Mouse (Mus musculus) MEL (cell line): Measurements from ENCODE around the gene Scn4a. TPM values are rescaled to one million over a fixed set of nuclear protein-coding genes. Genes with fewer than 3 reads are reported as not detected.

Experiments used
- DNase-seq: peaks from one replicate; pipeline ENCODE4 v3.0.0; 2011; ENCODE audit warnings: low read depth, low spot score
- H3K27ac ChIP-seq: 2 replicates; pipeline ENCODE4 v1.5.1; 2012; ENCODE audit warnings: low read depth, mild to moderate bottlenecking, control low read depth, low read length, moderate library complexity; ENCODE audit not compliant: control insufficient read depth
- H3K27me3 ChIP-seq, 2 experiments: fragments of 150-350 bp in 1 of 2; sonication (generic) in 1 of 2; 2 replicates each; pipeline ENCODE4 v1.6.1; 2012; ENCODE audit warnings: low read length in 2 of 2, mild to moderate bottlenecking in 2 of 2, improper control_type of control experiment in 1 of 2, moderate library complexity in 1 of 2; ENCODE audit not compliant: insufficient read depth in 2 of 2, control insufficient read depth in 1 of 2
- H3K36me3 ChIP-seq, 2 experiments: 2 replicates each; pipeline ENCODE4 v1.6.1; 2012 to 2014; ENCODE audit warnings: low read length in 2 of 2, improper control_type of control experiment in 1 of 2, inconsistent platforms in 1 of 2, mild to moderate bottlenecking in 1 of 2; ENCODE audit not compliant: insufficient read depth in 2 of 2, control insufficient read depth in 1 of 2
- H3K4me1 ChIP-seq, 2 experiments: fragments of 150-350 bp in 1 of 2; sonication (generic) in 1 of 2; 2 replicates each; pipeline ENCODE4 v1.6.1; 2012; ENCODE audit warnings: low read length in 2 of 2, improper control_type of control experiment in 1 of 2, mild to moderate bottlenecking in 1 of 2; ENCODE audit not compliant: insufficient read depth in 2 of 2, control insufficient read depth in 1 of 2
- H3K4me3 ChIP-seq, 2 experiments: fragments of 150-350 bp in 1 of 2; sonication (generic) in 1 of 2; 2 replicates each; pipeline ENCODE4 v1.5.1; 2012; ENCODE audit warnings: low read depth in 2 of 2, low read length in 2 of 2, mild to moderate bottlenecking in 2 of 2, moderate library complexity in 2 of 2, control low read depth in 1 of 2, improper control_type of control experiment in 1 of 2; ENCODE audit not compliant: control insufficient read depth in 1 of 2, insufficient read depth in 1 of 2
- H3K79me2 ChIP-seq: 2 replicates; pipeline ENCODE4 v1.6.1; 2012; ENCODE audit warnings: mild to moderate bottlenecking, low read length, moderate library complexity; ENCODE audit not compliant: control insufficient read depth, poor library complexity, insufficient read depth
- H3K9ac ChIP-seq: 2 replicates; pipeline ENCODE4 v1.6.1; 2012; ENCODE audit warnings: low read depth, mild to moderate bottlenecking, control low read depth, low read length, moderate library complexity; ENCODE audit not compliant: control insufficient read depth, poor library complexity, severe bottlenecking
- H3K9me3 ChIP-seq: fragments of 150-350 bp; sonication (generic); replicated peaks from 2 replicates; pipeline ENCODE4 v1.6.1; 2012; ENCODE audit warnings: mild to moderate bottlenecking, low read length, improper control_type of control experiment, moderate library complexity; ENCODE audit not compliant: insufficient read depth
- BHLHE40 ChIP-seq: IDR thresholded peaks from 2 replicates; pipeline ENCODE4 v1.6.1; 2012; ENCODE audit warnings: low read depth, mild to moderate bottlenecking, inconsistent platforms, low read length, improper control_type of control experiment, borderline replicate concordance
- CHD1 ChIP-seq: IDR thresholded peaks from 2 replicates; pipeline ENCODE4 v1.6.1; 2012; ENCODE audit warnings: low read depth, mild to moderate bottlenecking, inconsistent platforms, low read length, improper control_type of control experiment
- CHD2 ChIP-seq: IDR thresholded peaks from 2 replicates; pipeline ENCODE4 v1.6.1; 2011; ENCODE audit warnings: low read length, improper control_type of control experiment
- CTCF ChIP-seq, 3 experiments: IDR thresholded peaks in 2 of 3; conservative IDR thresholded peaks in 1 of 3; 2 replicates each; pipeline ENCODE4 v1.5.1; 2011 to 2012; ENCODE audit warnings: low read length in 3 of 3, low read depth in 2 of 3, mild to moderate bottlenecking in 2 of 3, improper control_type of control experiment in 1 of 3, inconsistent platforms in 1 of 3, mixed read lengths in 1 of 3, moderate library complexity in 1 of 3; ENCODE audit not compliant: control insufficient read depth in 1 of 3, insufficient read depth in 1 of 3, poor library complexity in 1 of 3, severe bottlenecking in 1 of 3
- E2F4 ChIP-seq: IDR thresholded peaks from 2 replicates; pipeline ENCODE4 v1.6.1; 2011; ENCODE audit warnings: low read depth, low read length, improper control_type of control experiment, borderline replicate concordance
- ELF1 ChIP-seq: IDR thresholded peaks from 2 replicates; pipeline ENCODE4 v1.6.1; 2014; ENCODE audit warnings: low read depth, mild to moderate bottlenecking, inconsistent platforms, low read length, improper control_type of control experiment, moderate library complexity
- EP300 ChIP-seq, 2 experiments: IDR thresholded peaks; 2 replicates each; pipeline ENCODE4 v1.6.1; 2011; ENCODE audit warnings: improper control_type of control experiment in 2 of 2, low read length in 2 of 2, low read depth in 1 of 2, mild to moderate bottlenecking in 1 of 2
- ETS1 ChIP-seq: IDR thresholded peaks from 2 replicates; pipeline ENCODE4 v1.6.1; 2012; ENCODE audit warnings: low read depth, mild to moderate bottlenecking, inconsistent platforms, low read length, improper control_type of control experiment, moderate library complexity
- GABPA ChIP-seq: IDR thresholded peaks from 2 replicates; pipeline ENCODE4 v1.6.1; 2012; ENCODE audit warnings: low read depth, mild to moderate bottlenecking, inconsistent platforms, low read length, improper control_type of control experiment, moderate library complexity
- GATA1 ChIP-seq: IDR thresholded peaks from 2 replicates; pipeline ENCODE4 v1.6.1; 2011; ENCODE audit warnings: low read depth, low read length, improper control_type of control experiment
- JUND ChIP-seq: IDR thresholded peaks from 2 replicates; pipeline ENCODE4 v1.6.1; 2011; ENCODE audit warnings: low read depth, mild to moderate bottlenecking, improper control_type of control experiment, low read length
- MAFK ChIP-seq: IDR thresholded peaks from 2 replicates; pipeline ENCODE4 v1.6.1; 2011; ENCODE audit warnings: low read depth, mild to moderate bottlenecking, low read length, improper control_type of control experiment, borderline replicate concordance
- MAX ChIP-seq: IDR thresholded peaks from 2 replicates; pipeline ENCODE4 v1.6.1; 2011; ENCODE audit warnings: low read length, improper control_type of control experiment
- MAZ ChIP-seq: IDR thresholded peaks from 2 replicates; pipeline ENCODE4 v1.6.1; 2012; ENCODE audit warnings: low read depth, mild to moderate bottlenecking, inconsistent platforms, low read length, improper control_type of control experiment
- MEF2A ChIP-seq: IDR thresholded peaks from 2 replicates; pipeline ENCODE4 v1.6.1; 2014; ENCODE audit warnings: low read depth, mild to moderate bottlenecking, inconsistent platforms, low read length, improper control_type of control experiment; ENCODE audit not compliant: poor library complexity, insufficient replicate concordance, severe bottlenecking; ENCODE audit errors: extremely low read depth
- MYB ChIP-seq: IDR thresholded peaks from 2 replicates; pipeline ENCODE4 v1.6.1; 2011; ENCODE audit warnings: mild to moderate bottlenecking, low read depth, low read length, improper control_type of control experiment
- MYC ChIP-seq: IDR thresholded peaks from 2 replicates; pipeline ENCODE4 v1.6.1; 2011; ENCODE audit warnings: low read depth, mild to moderate bottlenecking, low read length, improper control_type of control experiment, moderate library complexity
- NELFE ChIP-seq: IDR thresholded peaks from 2 replicates; pipeline ENCODE4 v1.6.1; 2011; ENCODE audit warnings: low read depth, low read length, improper control_type of control experiment
- POLR2A ChIP-seq, 2 experiments: IDR thresholded peaks; 2 replicates each; pipeline ENCODE4 v1.6.1; 2011 to 2012; ENCODE audit warnings: low read length in 2 of 2, mild to moderate bottlenecking in 2 of 2, control low read depth in 1 of 2, improper control_type of control experiment in 1 of 2, low read depth in 1 of 2, moderate library complexity in 1 of 2; ENCODE audit not compliant: control insufficient read depth in 1 of 2, insufficient read depth in 1 of 2, poor library complexity in 1 of 2
- POLR2AphosphoS2 ChIP-seq: IDR thresholded peaks from 2 replicates; pipeline ENCODE4 v1.6.1; 2011; ENCODE audit warnings: low read length, improper control_type of control experiment
- POLR2AphosphoS5 ChIP-seq: IDR thresholded peaks from 2 replicates; pipeline ENCODE4 v1.6.1; 2012; ENCODE audit warnings: low read depth, borderline replicate concordance, mild to moderate bottlenecking, inconsistent platforms, low read length, moderate library complexity, mixed read lengths
- RAD21 ChIP-seq: IDR thresholded peaks from 2 replicates; pipeline ENCODE4 v1.6.1; 2011; ENCODE audit warnings: mild to moderate bottlenecking, low read depth, low read length, improper control_type of control experiment
- RCOR1 ChIP-seq: IDR thresholded peaks from 2 replicates; pipeline ENCODE4 v1.6.1; 2012; ENCODE audit warnings: low read depth, mild to moderate bottlenecking, inconsistent platforms, low read length, improper control_type of control experiment
- SMC3 ChIP-seq: IDR thresholded peaks from 2 replicates; pipeline ENCODE4 v1.6.1; 2011; ENCODE audit warnings: low read depth, low read length, improper control_type of control experiment
- TBP ChIP-seq: IDR thresholded peaks from 2 replicates; pipeline ENCODE4 v1.8.0; 2011; ENCODE audit warnings: low read depth, low read length, improper control_type of control experiment
- UBTF ChIP-seq: IDR thresholded peaks from 2 replicates; pipeline ENCODE4 v1.6.1; 2012; ENCODE audit warnings: low read depth, mild to moderate bottlenecking, inconsistent platforms, low read length, improper control_type of control experiment, moderate library complexity, borderline replicate concordance; ENCODE audit not compliant: insufficient read depth
- USF1 ChIP-seq: IDR thresholded peaks from 2 replicates; pipeline ENCODE4 v1.6.1; 2014; ENCODE audit warnings: low read depth, mild to moderate bottlenecking, inconsistent platforms, low read length, improper control_type of control experiment, moderate library complexity
- ZC3H11A ChIP-seq: IDR thresholded peaks from 2 replicates; pipeline ENCODE4 v1.6.1; 2012; ENCODE audit warnings: low read depth, mild to moderate bottlenecking, inconsistent platforms, low read length, improper control_type of control experiment
- ZMIZ1 ChIP-seq: IDR thresholded peaks from 2 replicates; pipeline ENCODE4 v1.6.1; 2012; ENCODE audit warnings: low read depth, mild to moderate bottlenecking, inconsistent platforms, low read length, improper control_type of control experiment, moderate library complexity
- ZNF384 ChIP-seq: IDR thresholded peaks from 2 replicates; pipeline ENCODE4 v1.6.1; 2012; ENCODE audit warnings: low read depth, mild to moderate bottlenecking, inconsistent platforms, low read length, improper control_type of control experiment
- polyA plus RNA-seq, 2 experiments: library from polyadenylated mRNA; stranded (reverse) in 1 of 2; unstranded in 1 of 2; fragments of >175 nt in 1 of 2; fragments of >200 nt in 1 of 2; gene quantifications; 2 replicates each; pipeline versions ENCODE4 v1.2.1 to v1.2.4; 2012; ENCODE audit warnings: low replicate concordance in 2 of 2, low read depth in 1 of 2; ENCODE audit not compliant: insufficient read length in 2 of 2, insufficient read depth in 1 of 2, missing spikeins in 1 of 2
- total RNA-seq: library from RNA; depleted of rRNA; stranded (reverse); fragments of 300-350 nt; gene quantifications from 2 replicates; pipeline ENCODE4 v1.2.3, GENCODE M21; 2012

Gene Scn4a
- total and polyA plus RNA-seq, 3 experiments, result 0.04 to 0.15 TPM; not detected in 1

DNA sequence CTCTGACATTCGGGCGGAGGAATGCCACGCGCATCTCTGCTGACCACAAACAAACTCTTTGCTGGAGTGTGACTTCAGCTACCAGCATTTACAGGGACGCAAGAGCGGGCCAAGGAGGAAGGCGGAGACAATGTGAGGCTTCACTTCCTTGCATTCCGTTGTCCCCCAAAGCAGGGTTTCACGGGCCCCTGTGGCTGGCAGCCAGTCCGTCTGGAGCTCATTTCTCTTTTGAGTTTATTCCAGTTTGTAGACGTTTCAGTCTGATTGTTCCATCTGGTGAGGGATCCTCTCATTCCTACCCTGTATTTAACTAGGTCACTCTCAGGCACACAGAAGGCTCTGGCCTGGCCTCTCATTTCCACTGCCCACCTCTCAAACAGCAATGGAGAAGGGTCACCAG, 66.1 kb downstream of the Scn4a start:
- H3K27me3 ChIP-seq, result no peaks in the 10 kb centered on the region
- no peaks in the 10 kb centered on the region for H3K9me3 ChIP-seq
- no peaks in the 10 kb centered on the region for H3K36me3 ChIP-seq
- H3K79me2 ChIP-seq, result no peaks in the 10 kb centered on the region
- no peak for TF ChIP-seq CHD2
- no peak for TF ChIP-seq ZNF384
- no peak for TF ChIP-seq UBTF
- TF ChIP-seq RCOR1, result no peak
- no peak for TF ChIP-seq CTCF (IDR thresholded peaks at IDR 0.05 in 2 of 3, conservative IDR thresholded peaks at IDR 0.05 in 1 of 3; ENCODE audit: control insufficient read depth in 1 of 3, insufficient read depth in 1 of 3, low read depth in 2 of 3, low read length in 3 of 3, poor library complexity in 1 of 3, severe bottlenecking in 1 of 3)
- no peak for TF ChIP-seq EP300 (IDR thresholded peaks at IDR 0.05; ENCODE audit: low read depth in 1 of 2, low read length in 2 of 2)
- TF ChIP-seq ZC3H11A, result no peak
- no peak for TF ChIP-seq JUND
- no peak for TF ChIP-seq ELF1
- no peak for TF ChIP-seq CHD1
- TF ChIP-seq ETS1, result no peak
- TF ChIP-seq POLR2AphosphoS5, result no peak
- no peak for TF ChIP-seq MAZ
- TF ChIP-seq BHLHE40, result no peak
- TF ChIP-seq ZMIZ1, result no peak
- no peak for TF ChIP-seq MAFK
- no peak for TF ChIP-seq POLR2A (IDR thresholded peaks at IDR 0.05; ENCODE audit: control insufficient read depth in 1 of 2, insufficient read depth in 1 of 2, low read depth in 1 of 2, low read length in 2 of 2, poor library complexity in 1 of 2)
- TF ChIP-seq RAD21, result no peak
- no peak for TF ChIP-seq E2F4
- no peak for TF ChIP-seq GABPA
- no peak overlapping the region for H3K27ac ChIP-seq
- no peak overlapping the region for H3K4me3 ChIP-seq
- no peak for DNase-seq
- H3K4me1 ChIP-seq, result no peaks in the 10 kb centered on the region
- no peak overlapping the region for H3K9ac ChIP-seq

DNA sequence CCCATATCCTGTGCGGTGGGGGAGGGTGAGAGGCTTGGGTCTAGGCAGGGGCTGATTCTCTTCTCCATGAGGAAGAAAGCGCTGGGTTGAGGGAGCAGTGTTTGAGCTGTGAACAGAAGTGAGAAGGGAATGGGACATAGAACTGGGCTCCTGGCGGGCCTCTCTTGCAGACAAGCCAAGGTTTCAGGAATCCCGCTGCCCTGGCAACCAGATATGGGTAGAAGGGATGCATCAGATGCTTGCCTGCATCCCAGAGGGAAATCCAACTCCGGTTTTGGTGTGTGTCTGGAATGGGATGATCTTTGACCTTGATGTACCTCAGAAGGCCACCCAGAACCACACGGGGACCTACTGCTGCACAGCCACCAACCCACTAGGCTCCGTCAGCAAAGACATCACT, 66.9 kb downstream of the Scn4a start:
- no peak for DNase-seq
- no peak for TF ChIP-seq ZNF384
- no peak for TF ChIP-seq SMC3
- TF ChIP-seq POLR2AphosphoS2, result no peak
- no peak for TF ChIP-seq TBP
- TF ChIP-seq USF1, result no peak
- TF ChIP-seq MAX, result no peak
- no peak for TF ChIP-seq UBTF
- TF ChIP-seq CHD2, result no peak
- TF ChIP-seq RCOR1, result no peak
- no peak for TF ChIP-seq RAD21
- no peak for TF ChIP-seq MAZ
- no peak for TF ChIP-seq E2F4
- TF ChIP-seq MAFK, result no peak
- TF ChIP-seq MYC, result no peak
- TF ChIP-seq BHLHE40, result no peak
- no peak for TF ChIP-seq ZMIZ1
- TF ChIP-seq MYB, result no peak
- TF ChIP-seq NELFE, result no peak
- no peak for TF ChIP-seq MEF2A
- TF ChIP-seq GATA1, result no peak
- Histone ChIP-seq H3K4me3 (no peak overlapping the region), H3K9me3 (no peaks in the 10 kb centered on the region), H3K36me3 (no peaks in the 10 kb centered on the region), H3K4me1 (no peaks in the 10 kb centered on the region), H3K9ac (no peak overlapping the region), H3K79me2 (no peaks in the 10 kb centered on the region), H3K27ac (no peak overlapping the region), H3K27me3 (no peaks in the 10 kb centered on the region)
